In the genomic region with DNA sequence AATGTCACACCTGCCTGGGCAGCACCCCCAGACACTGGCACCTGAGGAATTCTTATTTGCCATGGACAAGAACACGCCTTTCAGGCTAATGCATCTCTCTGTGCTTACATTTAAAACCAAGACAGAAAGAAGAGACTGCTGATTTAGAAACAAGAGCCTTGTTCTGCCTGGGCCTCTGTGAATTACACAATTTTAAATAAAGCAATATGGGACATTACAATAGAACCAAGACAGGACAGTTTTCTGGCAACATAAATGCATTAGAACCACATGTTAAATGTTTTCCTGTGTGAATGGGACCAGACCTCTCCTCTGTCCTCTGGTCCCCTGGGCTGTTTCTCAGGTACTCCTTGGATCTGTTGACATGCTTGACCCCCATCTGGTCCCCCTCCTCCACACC, we compare ENCODE assay signal across 26 mouse cellular contexts. TPM values are rescaled to one million over a fixed set of nuclear protein-coding genes. Genes with fewer than 3 reads are reported as not detected.
DNase-seq lines count a peak whose midpoint lies in the region; ATAC-seq and TF ChIP-seq lines count a peak whose summit lies in the region.
"Had no signal": no experiment of that assay in that cellular context is flagged by ENCODE, and none has a peak within 500 bp of the region (broad histone marks: within the 10 kb centered on the region; RNA-seq: fewer than 3 reads in every experiment).

No protein-coding gene starts in this region.

- 0 out of 2 replicates have a peak, but pooled peaks cover 5% of the 10 kb centered on the region for H3K4me1 ChIP-seq in lung, postnatal 0 days (ENCODE audit: insufficient read depth, low read depth, low read length)
- peaks cover 17% of the 10 kb centered on the region for H3K4me1 ChIP-seq in limb, embryonic 12.5 days (replicated peaks)
- peaks cover 3% of the 10 kb centered on the region; the same call in 1 of the 2 replicates for H3K4me1 ChIP-seq in stomach, embryonic 15.5 days
- 0 out of 2 replicates have a peak, but pooled peaks cover 3% of the 10 kb centered on the region for H3K4me1 ChIP-seq in kidney, embryonic 14.5 days (ENCODE audit: control insufficient read depth, insufficient read depth, low read length)
- H3K4me1 ChIP-seq: forebrain, embryonic 12.5 days; hindbrain, embryonic 10.5 days had no signal

- TF ChIP-seq CTCF in lung, postnatal 0 days (IDR thresholded peaks at IDR 0.05): no peak

- H3K4me2 ChIP-seq in lung, postnatal 0 days (replicated peaks; ENCODE audit: low read depth, low read length): no peak overlapping the region
- no peak overlapping the region for H3K4me2 ChIP-seq in limb, embryonic 12.5 days
- no peak overlapping the region for H3K4me2 ChIP-seq in stomach, embryonic 15.5 days
- H3K4me2 ChIP-seq in kidney, embryonic 14.5 days (replicated peaks; ENCODE audit: low read depth, low read length): no peak overlapping the region
- H3K4me2 ChIP-seq: forebrain, embryonic 12.5 days; liver, embryonic 13.5 days; midbrain, embryonic 11.5 days had no signal

- no peak overlapping the region for H3K9ac ChIP-seq in lung, postnatal 0 days (replicated peaks; ENCODE audit: low read depth)
- no peak overlapping the region for H3K9ac ChIP-seq in limb, embryonic 12.5 days (replicated peaks)
- H3K9ac ChIP-seq in stomach, embryonic 15.5 days: no peak overlapping the region
- H3K9ac ChIP-seq in kidney, embryonic 14.5 days (ENCODE audit: low read depth, low read length): no peak overlapping the region
- H3K9ac ChIP-seq: forebrain, embryonic 12.5 days; forebrain, postnatal 0 days; liver, embryonic 13.5 days had no signal

- TF ChIP-seq EP300 in lung, postnatal 0 days (IDR thresholded peaks at IDR 0.05): no peak

- 56% methylated on average over 1 of the region's 1 CpGs for WGBS in lung, postnatal 0 days
- WGBS in limb, embryonic 12.5 days: 74% methylated on average over 1 of the region's 1 CpGs
- 52% methylated on average over 1 of the region's 1 CpGs for WGBS in stomach, embryonic 15.5 days
- WGBS in kidney, embryonic 14.5 days: 71% methylated on average over 1 of the region's 1 CpGs

- no peaks in the 10 kb centered on the region for H3K27me3 ChIP-seq in lung, postnatal 0 days (replicated peaks; ENCODE audit: insufficient read depth, low read length)
- no peaks in the 10 kb centered on the region for H3K27me3 ChIP-seq in limb, embryonic 12.5 days
- no peaks in the 10 kb centered on the region for H3K27me3 ChIP-seq in stomach, embryonic 15.5 days (replicated peaks)
- H3K27me3 ChIP-seq in kidney, embryonic 14.5 days (ENCODE audit: control insufficient read depth, insufficient read depth, low read length): no peaks in the 10 kb centered on the region
- H3K27me3 ChIP-seq: forebrain, embryonic 12.5 days; liver, embryonic 13.5 days; Patski had no signal

- no peak overlapping the region for H3K4me3 ChIP-seq in lung, postnatal 0 days (ENCODE audit: low read depth, low read length)
- H3K4me3 ChIP-seq in limb, embryonic 12.5 days (replicated peaks): no peak overlapping the region
- no peak overlapping the region for H3K4me3 ChIP-seq in stomach, embryonic 15.5 days (replicated peaks)
- H3K4me3 ChIP-seq in kidney, embryonic 14.5 days (ENCODE audit: low read length): no peak overlapping the region
- H3K4me3 ChIP-seq: erythroblast, embryonic 14.5 days; forebrain, embryonic 12.5 days; hindbrain, embryonic 10.5 days; liver, embryonic 13.5 days had no signal

- no peak; the same call in 1 of the 2 replicates for ATAC-seq in lung, postnatal 0 days
- no peak for ATAC-seq in limb, embryonic 12.5 days (ENCODE audit: insufficient number of reproducible peaks, insufficient read depth, low FRiP score, low TSS enrichment, low read depth)
- ATAC-seq in stomach, embryonic 15.5 days (ENCODE audit: insufficient read depth, low FRiP score, low read depth): no peak
- no peak for ATAC-seq in kidney, embryonic 14.5 days (ENCODE audit: low FRiP score, low TSS enrichment)
- ATAC-seq: forebrain, postnatal 0 days; hindbrain, embryonic 16.5 days; midbrain, embryonic 16.5 days; Patski had no signal

- H3K36me3 ChIP-seq in lung, postnatal 0 days (ENCODE audit: insufficient read depth, low read length): no peaks in the 10 kb centered on the region
- no peaks in the 10 kb centered on the region for H3K36me3 ChIP-seq in limb, embryonic 12.5 days
- H3K36me3 ChIP-seq in stomach, embryonic 15.5 days: no peaks in the 10 kb centered on the region
- no peaks in the 10 kb centered on the region for H3K36me3 ChIP-seq in kidney, embryonic 14.5 days (ENCODE audit: control insufficient read depth, insufficient read depth, low read length)
- H3K36me3 ChIP-seq: forebrain, embryonic 12.5 days; hindbrain, embryonic 10.5 days; liver, embryonic 13.5 days had no signal

- peak; percentile 64 for DNase-seq in lung, postnatal 0 days (ENCODE audit: low spot score)
- DNase-seq in lung, postnatal 4 days: no peak
- no peak for DNase-seq in cerebellum, postnatal 14 days
- DNase-seq in testis, postnatal 14 days (ENCODE audit: low spot score): no peak
- DNase-seq: adrenal gland, postnatal 25 days; cerebellum, adult 11-12 months; cerebellum, postnatal 10 days; forebrain, postnatal 0 days; heart, postnatal 14 days; kidney, adult 18-20 months; kidney, postnatal 4 days; liver, embryonic 13.5 days; lung, adult 18-20 months; spleen, adult 18-20 months; thymus, postnatal 14 days had no signal

- H3K9me3 ChIP-seq in lung, postnatal 0 days (ENCODE audit: low read length): no peaks in the 10 kb centered on the region
- no peaks in the 10 kb centered on the region for H3K9me3 ChIP-seq in limb, embryonic 12.5 days
- no peaks in the 10 kb centered on the region for H3K9me3 ChIP-seq in stomach, embryonic 15.5 days
- no peaks in the 10 kb centered on the region for H3K9me3 ChIP-seq in kidney, embryonic 14.5 days (ENCODE audit: control insufficient read depth, low read length)
- H3K9me3 ChIP-seq: forebrain, embryonic 12.5 days; hindbrain, embryonic 10.5 days; liver, embryonic 13.5 days had no signal

- no peak overlapping the region for H3K27ac ChIP-seq in lung, postnatal 0 days (ENCODE audit: low read length)
- peak overlapping the region; percentile 36; the same call in 1 of the 2 replicates for H3K27ac ChIP-seq in limb, embryonic 12.5 days
- peak overlapping the region; percentile 48; the same call in 1 of the 2 replicates for H3K27ac ChIP-seq in stomach, embryonic 15.5 days
- H3K27ac ChIP-seq in kidney, embryonic 14.5 days (ENCODE audit: low read depth, low read length): no peak overlapping the region
- H3K27ac ChIP-seq: forebrain, embryonic 12.5 days; hindbrain, embryonic 10.5 days; kidney, postnatal 0 days; liver, embryonic 13.5 days had no signal

RNA-seq across cellular contexts. Expression of gene Fbxw7, which starts 39.0 kb away (rescaled TPM):
- polyA plus RNA-seq in lung, postnatal 0 days (2015; fragmentation: Nextera tagmentation; extraction: Ambion mirVana): 8.2 and 8.6 TPM in 2 replicates
- polyA plus RNA-seq in limb, embryonic 12.5 days (2016; fragmentation: Nextera tagmentation; extraction: Ambion mirVana): 10.8 and 11.7 TPM in 2 replicates
- 12.6 and 14.1 TPM in 2 replicates for polyA plus RNA-seq in stomach, embryonic 15.5 days (2015; fragmentation: Nextera tagmentation; extraction: Ambion mirVana)
- 10.1 and 11.0 TPM in 2 replicates for polyA plus RNA-seq in kidney, embryonic 14.5 days (2014; fragmentation: Nextera tagmentation; extraction: Ambion mirVana)

Comparison
In these comparisons a context has a peak if more than half of its experiments do, and no peak if none do; other contexts are left out.
1. H3K27ac ChIP-seq: peak in limb, embryonic 12.5 days (single experiment) and stomach, embryonic 15.5 days (single experiment); none in lung, postnatal 0 days (single experiment) and kidney, embryonic 14.5 days (single experiment).